Mouse (Mus musculus) left cerebral cortex, adult 11 months (tissue): ENCODE measurements around the gene Gm42742.

Source experiments
- DNase-seq: peaks from one replicate; pipeline ENCODE4 v3.0.0; 2022; ENCODE audit warnings: low spot score

The Gm42742 gene

DNA sequence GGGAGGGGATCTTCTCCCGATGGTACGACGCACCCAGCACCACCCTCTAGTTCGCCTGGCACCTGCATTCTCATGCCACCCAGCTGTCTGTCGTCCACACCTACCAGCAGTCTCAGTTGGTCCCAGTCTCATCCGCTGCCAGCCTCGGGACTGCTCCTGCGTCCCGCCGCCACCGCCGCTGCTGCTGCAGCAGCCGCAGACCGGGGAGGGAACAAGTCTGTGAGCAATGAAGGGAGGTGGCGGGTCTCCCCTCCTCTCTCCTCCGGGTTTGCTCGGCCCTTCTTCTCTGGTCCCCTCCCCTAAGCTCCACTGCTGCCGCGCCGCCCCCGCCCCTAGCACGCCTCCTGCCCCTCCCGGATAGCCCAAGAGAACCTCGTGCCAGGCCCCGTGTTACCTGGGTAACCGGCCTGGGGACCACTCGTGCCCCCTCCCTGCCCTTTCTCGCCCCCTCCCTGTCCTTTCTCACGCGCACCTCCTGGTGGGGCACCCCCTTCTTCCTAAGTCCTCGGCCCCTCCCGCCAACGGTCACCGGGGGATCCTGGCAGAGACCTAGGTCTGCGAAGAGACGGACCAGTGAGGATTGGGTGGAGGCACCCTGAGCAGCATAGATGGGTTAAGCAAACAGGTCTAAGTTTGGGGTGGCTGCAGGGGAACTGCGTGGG is at the start of gene Gm42742, which contains the start of gene Prrt2:
Gm42742 (minus strand) TSS at position 197 of the 662 bp plus-strand sequence.
Prrt2 (minus strand) TSS at position 311 of the 662 bp plus-strand sequence.
- DNase-seq, result no peak

DNA sequence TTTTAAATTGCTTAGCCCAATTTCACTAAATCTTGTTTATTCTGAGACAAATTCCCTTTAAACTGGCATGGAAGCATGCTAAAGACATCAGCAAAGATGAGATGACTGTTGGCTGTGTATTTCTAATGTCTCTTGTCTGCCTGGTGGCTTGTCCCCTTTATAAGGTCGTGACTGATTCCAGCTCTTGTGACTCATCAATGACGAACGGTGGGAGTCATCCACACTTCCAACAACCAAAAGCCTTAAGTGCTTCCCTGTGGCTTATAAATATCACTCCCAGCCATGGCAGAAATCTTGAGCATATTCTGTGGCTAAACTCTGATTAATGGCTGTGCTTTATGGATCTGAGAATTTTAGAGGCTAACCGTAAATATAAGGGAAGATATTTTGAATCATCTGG is 45.4 kb upstream of the Gm42742 start:
- DNase-seq, result no peak

DNA sequence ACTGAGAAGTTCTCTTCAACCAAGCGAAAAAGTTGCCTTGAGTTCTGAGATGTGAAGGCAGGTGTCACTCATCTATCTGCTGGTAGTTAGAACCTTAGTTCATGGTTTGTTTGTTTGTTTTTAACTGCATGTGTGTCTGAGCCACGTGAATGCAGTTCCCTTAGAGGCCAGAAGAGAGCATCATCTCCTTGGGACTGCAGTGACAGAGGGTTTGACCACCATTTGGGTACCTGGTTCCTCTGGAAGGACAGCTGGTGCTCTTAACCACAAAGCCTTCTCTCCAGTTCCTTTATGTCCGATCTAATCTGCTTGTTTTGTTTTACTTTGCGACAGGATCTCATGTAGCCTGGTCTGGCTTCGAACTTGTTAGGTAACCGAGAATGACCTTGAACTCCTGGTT is 44.6 kb upstream of the Gm42742 start:
- no peak for DNase-seq

DNA sequence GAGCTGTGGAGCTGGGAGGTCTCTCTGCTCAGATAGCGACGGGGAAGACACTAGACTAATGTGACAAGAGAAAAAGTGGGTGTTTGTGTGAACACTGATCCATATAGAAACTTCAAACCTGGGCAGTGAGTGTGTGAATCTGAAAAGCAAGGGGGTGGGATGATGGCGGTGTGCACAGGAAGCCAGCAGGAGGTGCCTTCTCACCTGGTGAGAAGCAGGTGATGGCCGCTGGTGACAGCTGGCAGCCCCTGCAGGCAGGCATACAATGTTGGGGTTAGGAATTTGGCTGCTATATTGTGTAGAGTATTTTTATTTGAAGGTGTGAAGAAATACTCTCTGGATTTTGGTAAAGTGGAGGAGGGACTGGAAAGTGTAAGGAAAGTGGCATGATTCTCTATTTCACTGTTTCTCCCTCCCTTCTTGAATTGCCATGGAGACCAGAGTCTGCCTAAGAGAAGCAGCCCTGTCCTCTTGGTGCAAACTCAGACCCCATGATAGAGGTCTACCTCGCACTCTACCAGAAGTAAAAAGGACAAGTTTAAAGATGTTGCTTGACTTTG is 34.2 kb upstream of the Gm42742 start:
- no peak for DNase-seq

GRCm38 (mm10) chr7:127041851-127042672 is 21.2 kb upstream of the Gm42742 start, which contains the start of gene Kif22:
Gene Kif22 (minus strand): TSS chr7:127042471.
- DNase-seq, result no peak

GRCm38 (mm10) chr7:127031244-127031643 is 10.3 kb upstream of the Gm42742 start:
- DNase-seq, result no peak

GRCm38 (mm10) chr7:127030172-127030571 is 9.3 kb upstream of the Gm42742 start:
- no peak for DNase-seq

- DNase-seq, result no peak
These were observed 7.0 kb upstream of the Gm42742 start for GRCm38 (mm10) chr7:127027885-127028284.

- peak; percentile 99 for DNase-seq
These were observed 6.3 kb upstream of the Gm42742 start, which contains the start of gene Maz for GRCm38 (mm10) chr7:127026984-127027726. Gene Maz (minus strand): TSS chr7:127027037.

DNA sequence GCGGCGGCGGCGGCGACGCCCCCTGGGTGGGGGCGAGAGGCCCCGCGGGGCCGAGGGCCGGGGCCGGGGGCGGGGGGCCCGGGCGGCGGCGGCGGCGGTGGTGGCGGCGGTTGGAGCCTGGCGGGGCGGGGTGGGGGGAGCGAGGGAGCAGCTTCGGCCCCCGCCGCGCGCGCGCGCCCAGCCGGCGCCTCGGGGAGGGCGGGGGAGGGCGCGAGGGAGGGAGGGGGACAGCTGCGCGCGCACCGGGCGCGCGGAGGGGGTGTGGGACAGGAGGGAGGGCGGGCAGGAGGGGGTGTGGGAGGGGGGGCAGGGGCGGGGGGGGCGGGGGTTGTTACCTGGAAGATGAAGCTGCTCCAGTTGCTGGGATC is 5.7 kb upstream of the Gm42742 start:
- no peak for DNase-seq

DNA sequence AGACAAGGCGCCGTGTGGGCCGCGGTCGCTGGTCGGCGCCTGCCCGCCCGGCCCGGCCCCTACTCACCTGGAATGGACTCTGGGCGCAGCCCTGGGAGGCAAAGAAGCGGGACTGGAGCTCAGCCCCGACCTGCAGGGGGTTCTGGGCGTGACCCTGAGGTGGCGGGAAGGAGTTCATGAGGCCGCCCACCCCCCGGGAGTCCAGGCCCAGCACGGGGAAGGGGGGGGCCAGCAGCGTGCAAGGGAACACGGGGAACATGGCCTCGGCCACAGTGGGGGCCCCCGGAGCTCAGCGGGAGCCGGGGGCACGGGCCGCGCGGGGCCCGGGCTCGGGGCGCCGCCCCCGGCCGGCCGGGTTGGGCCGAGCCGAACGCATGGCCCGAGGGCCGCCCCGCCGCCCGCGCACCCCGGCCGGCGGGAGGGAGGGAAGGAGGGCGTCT is 5.3 kb upstream of the Gm42742 start:
- DNase-seq, result no peak

- no peak for DNase-seq
These were observed 4.8 kb upstream of the Gm42742 start for GRCm38 (mm10) chr7:127025556-127026160.

DNA sequence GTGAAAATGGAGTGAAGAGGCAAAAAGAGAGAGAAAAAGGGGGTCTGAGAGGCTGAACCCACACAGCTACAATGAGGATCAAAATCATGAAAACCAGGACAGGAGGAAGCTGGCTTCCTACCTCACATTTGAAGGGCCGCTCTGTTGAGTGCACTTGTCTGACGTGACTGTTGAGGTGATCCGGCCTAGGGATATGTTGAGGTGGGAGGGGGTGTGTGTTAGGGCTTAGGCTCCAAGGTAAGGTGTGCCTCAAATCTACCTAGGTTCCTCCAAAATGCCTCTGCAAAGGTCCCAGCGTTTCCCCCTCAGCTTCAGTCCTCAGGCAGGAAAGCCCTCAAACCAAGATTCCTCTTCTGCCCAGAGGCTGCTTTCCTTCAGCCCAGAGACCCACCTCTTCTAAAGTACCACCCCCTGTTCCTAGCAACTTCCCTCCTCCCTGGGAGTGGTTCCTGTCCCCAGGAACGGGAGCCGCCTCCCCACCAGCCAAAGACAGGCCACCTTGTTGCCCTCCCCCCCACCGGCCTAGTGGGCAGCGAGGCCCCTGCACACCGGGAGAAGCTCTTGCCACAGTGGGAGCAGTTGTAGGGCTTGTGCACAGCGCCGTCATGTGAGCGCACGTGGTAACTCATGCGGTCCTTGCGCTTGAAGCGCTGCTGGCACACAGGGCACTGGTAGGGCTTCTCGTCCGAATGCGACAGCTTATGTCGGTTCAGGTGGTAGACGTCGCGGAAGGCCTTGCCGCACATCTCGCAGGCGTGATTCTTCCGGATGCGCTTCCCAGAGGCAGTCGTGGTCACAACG is 4.1 kb upstream of the Gm42742 start:
- peak; percentile 68 for DNase-seq

DNA sequence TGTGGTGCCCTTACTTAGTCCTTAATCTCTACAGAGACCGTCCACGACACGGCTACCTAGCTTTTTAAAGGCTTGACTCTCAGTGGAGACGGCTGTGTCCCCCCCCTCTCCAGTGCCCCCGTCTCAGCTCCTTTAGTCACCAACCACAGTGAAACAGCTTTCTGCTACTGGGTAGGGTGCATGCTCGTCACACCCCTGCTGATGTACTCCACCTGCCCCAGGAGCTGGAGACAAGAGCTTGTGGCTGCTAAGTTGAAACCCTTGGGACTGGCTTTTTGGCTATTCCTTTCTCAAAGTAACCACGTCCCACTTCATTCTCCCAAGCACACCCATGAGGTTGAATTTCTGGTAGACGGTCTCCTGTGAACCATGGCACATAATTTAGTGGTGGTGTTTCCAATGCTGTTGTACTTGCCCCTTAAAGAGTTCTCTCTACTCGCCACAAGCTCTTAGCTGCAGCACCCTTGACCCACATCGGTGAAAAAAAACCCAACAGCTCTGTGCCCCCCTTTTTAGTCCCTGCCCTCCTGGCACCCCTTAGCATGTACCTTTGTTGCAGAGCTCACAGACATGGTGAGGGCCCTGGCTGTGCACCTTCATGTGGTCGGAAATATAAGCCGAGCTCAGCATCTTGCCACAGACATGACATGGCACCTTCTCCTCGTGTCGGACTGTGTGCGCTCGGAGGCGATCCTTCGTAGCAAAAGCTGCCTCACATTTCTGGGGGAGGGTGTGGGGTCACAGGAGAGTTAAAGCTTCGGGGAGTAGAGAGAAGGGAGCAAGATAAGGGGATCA is 3.2 kb upstream of the Gm42742 start:
- DNase-seq, result no peak

GRCm38 (mm10) chr7:127023272-127023691 is 2.4 kb upstream of the Gm42742 start:
- no peak for DNase-seq

DNA sequence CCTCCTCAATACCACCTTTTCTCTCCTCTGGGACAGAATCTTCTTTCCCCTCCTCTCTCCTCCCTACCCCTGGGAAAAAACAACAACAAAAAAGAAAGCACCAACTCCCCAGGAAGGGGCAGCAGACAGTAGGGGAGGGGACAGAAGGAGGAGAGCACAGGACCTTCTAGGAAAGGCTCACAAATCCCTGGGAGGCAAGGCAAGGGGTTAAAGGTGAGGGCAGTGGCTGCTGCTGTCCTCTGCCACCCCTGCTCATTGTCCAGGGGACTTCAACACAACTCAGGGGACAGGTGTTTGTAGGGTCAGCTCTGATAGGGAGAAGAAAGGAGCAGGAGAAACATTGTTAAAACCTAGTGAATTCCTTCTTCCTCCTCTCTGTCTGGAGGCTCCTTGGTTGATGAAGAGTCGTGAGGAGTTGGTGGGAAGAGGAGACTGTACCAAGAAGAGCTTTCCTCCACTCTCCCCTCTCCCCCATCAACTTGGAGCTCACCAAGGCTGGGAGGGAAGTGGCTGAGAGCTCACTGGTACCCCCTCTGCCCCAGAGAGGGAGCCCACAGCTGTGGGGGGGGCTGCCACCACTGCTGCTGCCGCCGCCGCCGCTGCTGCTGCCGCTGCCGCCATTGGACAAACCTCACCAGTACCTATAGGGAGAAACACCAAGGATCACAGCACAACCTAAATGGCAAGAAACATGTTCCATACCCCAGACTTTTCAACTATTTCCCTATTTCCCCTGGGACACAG is 1.8 kb upstream of the Gm42742 start:
- DNase-seq, result no peak

GRCm38 (mm10) chr7:127021563-127022527 is 948 bp upstream of the Gm42742 start:
- DNase-seq, result no peak

DNA sequence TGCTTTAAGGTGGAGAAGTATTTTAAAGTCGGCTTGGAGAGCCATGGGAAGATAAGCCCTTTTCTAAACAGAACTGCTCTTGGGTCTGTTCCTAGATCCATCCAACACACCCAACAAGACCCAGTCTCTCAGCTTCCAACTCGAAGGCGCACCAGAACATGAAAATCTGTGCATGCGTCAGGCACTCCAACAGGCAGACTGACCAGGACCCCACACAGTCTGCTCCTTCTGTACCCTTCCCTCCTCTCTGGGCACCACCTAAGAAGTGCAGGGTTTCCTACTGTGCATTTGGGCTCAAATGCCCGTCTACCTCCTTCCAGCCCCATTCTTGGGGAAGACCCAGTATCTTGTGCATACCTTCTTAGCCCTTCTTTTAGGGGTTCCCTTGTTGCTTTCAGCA is 406 bp downstream of the Gm42742 start:
- DNase-seq, result no peak
